Mouse (Mus musculus): ENCODE results near the gene Cntnap5c. TPM values are rescaled to one million over a fixed set of nuclear protein-coding genes. Genes with fewer than 3 reads are reported as not detected.

Cntnap5c gene
- polyA plus RNA-seq, 1 experiment = not detected

DNA sequence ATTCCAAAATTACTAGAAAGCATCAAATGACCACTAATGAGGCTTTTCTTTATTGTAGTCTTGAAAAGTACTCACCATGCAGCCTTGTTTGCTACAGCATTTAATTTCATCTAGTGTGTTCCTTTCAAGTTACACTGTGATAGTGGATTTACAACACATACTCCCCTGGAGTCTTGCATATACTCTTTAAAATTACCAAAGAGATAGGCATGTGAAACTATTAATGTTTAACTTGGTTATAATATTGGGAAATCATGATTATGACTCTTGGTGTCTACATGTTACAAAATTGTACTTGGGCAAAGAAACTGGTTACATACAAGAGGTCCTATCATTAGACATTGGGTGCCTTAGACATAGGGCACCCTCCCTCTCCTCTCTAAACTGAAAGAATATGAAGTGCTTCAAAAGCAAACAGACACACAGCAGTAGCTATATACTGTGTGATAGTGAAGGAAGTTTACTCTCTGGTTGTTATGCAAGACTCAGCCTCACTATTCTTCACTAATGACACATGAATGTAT is 142.5 kb downstream of the Cntnap5c start:
- Histone ChIP-seq H3K4me1 (ENCODE audit: control insufficient read depth, insufficient read depth, insufficient read length, low read length) (no peaks in the 10 kb centered on the region), H3K4me3 (ENCODE audit: low read depth, low read length) (no peak overlapping the region), H3K36me3 (ENCODE audit: control insufficient read depth, insufficient read depth, low read length) (no peaks in the 10 kb centered on the region), H3K27me3 (ENCODE audit: control insufficient read depth, insufficient read depth, low read length) (no peaks in the 10 kb centered on the region), H3K27ac (ENCODE audit: insufficient read depth, low read depth, low read length) (no peak overlapping the region)
- TF ChIP-seq CTCF (IDR thresholded peaks at IDR 0.05; ENCODE audit: extremely low read depth, insufficient read length, insufficient replicate concordance, low read depth, low read length) = no peak
- TF ChIP-seq POLR2A (IDR thresholded peaks at IDR 0.05; ENCODE audit: low read depth, low read length) = no peak

- Histone ChIP-seq H3K36me3 (ENCODE audit: control insufficient read depth, insufficient read depth, low read length) (no peaks in the 10 kb centered on the region), H3K27ac (ENCODE audit: insufficient read depth, low read depth, low read length) (no peak overlapping the region), H3K27me3 (ENCODE audit: control insufficient read depth, insufficient read depth, low read length) (no peaks in the 10 kb centered on the region), H3K4me1 (ENCODE audit: control insufficient read depth, insufficient read depth, insufficient read length, low read length) (no peaks in the 10 kb centered on the region), H3K4me3 (ENCODE audit: low read depth, low read length) (no peak overlapping the region)
- 50% methylated on average over 3 of the region's 3 CpGs for WGBS
- TF ChIP-seq POLR2A (IDR thresholded peaks at IDR 0.05; ENCODE audit: low read depth, low read length) = no peak
- no peak for TF ChIP-seq CTCF (IDR thresholded peaks at IDR 0.05; ENCODE audit: extremely low read depth, insufficient read length, insufficient replicate concordance, low read depth, low read length)
Measured at GRCm38 (mm10) chr17:57984230-57984629, 214.9 kb downstream of the Cntnap5c start.

DNA sequence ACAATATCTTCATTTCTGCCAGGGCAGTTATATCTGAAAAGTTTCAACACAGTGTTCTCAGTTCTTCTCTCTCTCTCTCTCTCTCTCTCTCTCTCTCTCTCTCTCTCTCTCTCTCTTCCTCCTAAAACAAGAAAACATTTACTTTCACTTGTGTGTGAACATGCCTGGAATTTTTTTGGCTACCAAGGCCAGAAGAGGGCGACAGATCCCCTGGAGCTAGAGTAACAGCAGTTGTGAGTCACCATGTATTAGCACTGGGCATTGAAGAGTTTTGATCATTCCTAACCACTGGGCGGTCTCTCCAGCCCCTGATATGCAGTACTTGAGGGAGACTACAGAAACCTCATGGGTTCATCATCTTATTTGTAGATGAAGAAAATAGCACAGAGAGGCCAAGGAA is 219.1 kb downstream of the Cntnap5c start:
- Histone ChIP-seq H3K36me3 (ENCODE audit: control insufficient read depth, insufficient read depth, low read length) (no peaks in the 10 kb centered on the region), H3K4me3 (ENCODE audit: low read depth, low read length) (no peak overlapping the region)
- 41% methylated on average over 2 of the region's 2 CpGs for WGBS

GRCm38 (mm10) chr17:57996461-57996860 is 227.1 kb downstream of the Cntnap5c start:
- Histone ChIP-seq H3K27me3 (ENCODE audit: control insufficient read depth, insufficient read depth, low read length) (no peaks in the 10 kb centered on the region), H3K4me3 (ENCODE audit: low read depth, low read length) (no peak overlapping the region), H3K36me3 (ENCODE audit: control insufficient read depth, insufficient read depth, low read length) (no peaks in the 10 kb centered on the region), H3K4me1 (ENCODE audit: control insufficient read depth, insufficient read depth, insufficient read length, low read length) (no peaks in the 10 kb centered on the region), H3K27ac (ENCODE audit: insufficient read depth, low read depth, low read length) (no peak overlapping the region)
- WGBS = 65% methylated on average over 1 of the region's 1 CpGs
- TF ChIP-seq POLR2A (IDR thresholded peaks at IDR 0.05; ENCODE audit: low read depth, low read length) = no peak
- TF ChIP-seq CTCF (IDR thresholded peaks at IDR 0.05; ENCODE audit: extremely low read depth, insufficient read length, insufficient replicate concordance, low read depth, low read length) = no peak

More for the DNA sequence above, 219.1 kb downstream of the Cntnap5c start:
- Histone ChIP-seq H3K27ac (ENCODE audit: insufficient read depth, low read depth, low read length) (no peak overlapping the region), H3K27me3 (ENCODE audit: control insufficient read depth, insufficient read depth, low read length) (no peaks in the 10 kb centered on the region), H3K4me1 (ENCODE audit: control insufficient read depth, insufficient read depth, insufficient read length, low read length) (no peaks in the 10 kb centered on the region)
- no peak for TF ChIP-seq CTCF (IDR thresholded peaks at IDR 0.05; ENCODE audit: extremely low read depth, insufficient read length, insufficient replicate concordance, low read depth, low read length)
- no peak for TF ChIP-seq POLR2A (IDR thresholded peaks at IDR 0.05; ENCODE audit: low read depth, low read length)

DNA sequence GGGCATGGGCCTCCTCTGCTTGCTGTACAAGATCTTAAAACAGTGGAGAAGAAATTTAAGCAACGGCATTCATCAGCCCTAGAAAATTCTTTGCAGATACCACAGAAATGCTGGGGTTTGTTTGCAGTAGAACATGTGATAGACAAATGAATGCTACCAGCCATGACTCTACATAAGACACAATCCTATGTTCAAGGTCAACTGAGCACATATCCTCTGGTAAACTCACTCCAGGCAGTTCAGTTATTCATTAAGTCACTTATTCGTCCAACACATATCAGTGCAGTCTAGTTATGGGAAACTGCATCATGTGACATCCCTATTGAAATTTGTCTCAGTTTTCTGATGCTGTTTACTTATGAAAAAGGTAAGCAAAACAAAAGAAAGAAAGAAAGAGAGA is 229.7 kb downstream of the Cntnap5c start:
- Histone ChIP-seq H3K36me3 (ENCODE audit: control insufficient read depth, insufficient read depth, low read length) (no peaks in the 10 kb centered on the region), H3K27ac (ENCODE audit: insufficient read depth, low read depth, low read length) (no peak overlapping the region), H3K4me3 (ENCODE audit: low read depth, low read length) (no peak overlapping the region), H3K4me1 (ENCODE audit: control insufficient read depth, insufficient read depth, insufficient read length, low read length) (no peaks in the 10 kb centered on the region), H3K27me3 (ENCODE audit: control insufficient read depth, insufficient read depth, low read length) (no peaks in the 10 kb centered on the region)
- TF ChIP-seq CTCF (IDR thresholded peaks at IDR 0.05; ENCODE audit: extremely low read depth, insufficient read length, insufficient replicate concordance, low read depth, low read length) (no peak), POLR2A (IDR thresholded peaks at IDR 0.05; ENCODE audit: low read depth, low read length) (no peak)
- 70% methylated on average over 2 of the region's 2 CpGs for WGBS

DNA sequence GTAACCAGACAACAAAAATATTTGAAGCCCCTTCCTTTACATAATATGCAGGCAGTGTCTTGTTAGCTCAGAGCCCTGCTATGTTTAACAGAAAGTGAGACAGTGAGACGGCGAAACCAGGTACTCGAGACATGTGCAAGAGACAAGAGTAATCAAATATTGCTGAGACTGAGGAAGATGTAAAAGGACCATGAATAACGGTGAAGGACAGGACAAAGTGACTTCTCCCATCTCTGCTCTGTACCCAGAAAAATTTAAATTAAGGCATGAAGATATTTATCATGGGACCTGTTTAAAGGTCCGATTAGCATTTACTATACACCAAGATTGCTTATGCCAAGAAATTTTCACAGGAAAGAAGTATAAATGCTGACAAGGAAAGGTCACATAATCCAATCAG is 233.5 kb downstream of the Cntnap5c start:
- no peak for TF ChIP-seq POLR2A (IDR thresholded peaks at IDR 0.05; ENCODE audit: low read depth, low read length)
- no peak for TF ChIP-seq CTCF (IDR thresholded peaks at IDR 0.05; ENCODE audit: extremely low read depth, insufficient read length, insufficient replicate concordance, low read depth, low read length)
- Histone ChIP-seq H3K27me3 (ENCODE audit: control insufficient read depth, insufficient read depth, low read length) (no peaks in the 10 kb centered on the region), H3K4me3 (ENCODE audit: low read depth, low read length) (no peak overlapping the region), H3K36me3 (ENCODE audit: control insufficient read depth, insufficient read depth, low read length) (no peaks in the 10 kb centered on the region), H3K27ac (ENCODE audit: insufficient read depth, low read depth, low read length) (no peak overlapping the region), H3K4me1 (ENCODE audit: control insufficient read depth, insufficient read depth, insufficient read length, low read length) (no peaks in the 10 kb centered on the region)
- WGBS = 80% methylated on average over 5 of the region's 5 CpGs

GRCm38 (mm10) chr17:58003322-58003721 is 234.0 kb downstream of the Cntnap5c start:
- 89% methylated on average over 1 of the region's 1 CpGs for WGBS
- TF ChIP-seq CTCF (IDR thresholded peaks at IDR 0.05; ENCODE audit: extremely low read depth, insufficient read length, insufficient replicate concordance, low read depth, low read length) = no peak
- no peak overlapping the region for H3K27ac ChIP-seq (ENCODE audit: insufficient read depth, low read depth, low read length)
- H3K27me3 ChIP-seq (ENCODE audit: control insufficient read depth, insufficient read depth, low read length) = no peaks in the 10 kb centered on the region
- no peaks in the 10 kb centered on the region for H3K36me3 ChIP-seq (ENCODE audit: control insufficient read depth, insufficient read depth, low read length)
- no peak overlapping the region for H3K4me3 ChIP-seq (ENCODE audit: low read depth, low read length)
- no peaks in the 10 kb centered on the region for H3K4me1 ChIP-seq (ENCODE audit: control insufficient read depth, insufficient read depth, insufficient read length, low read length)

GRCm38 (mm10) chr17:58004491-58004890 is 235.1 kb downstream of the Cntnap5c start:
- WGBS = 61% methylated on average over 2 of the region's 2 CpGs
- no peak overlapping the region for H3K27ac ChIP-seq (ENCODE audit: insufficient read depth, low read depth, low read length)
- no peaks in the 10 kb centered on the region for H3K36me3 ChIP-seq (ENCODE audit: control insufficient read depth, insufficient read depth, low read length)
- TF ChIP-seq POLR2A (IDR thresholded peaks at IDR 0.05; ENCODE audit: low read depth, low read length) (no peak), CTCF (IDR thresholded peaks at IDR 0.05; ENCODE audit: extremely low read depth, insufficient read length, insufficient replicate concordance, low read depth, low read length) (no peak)
- no peak overlapping the region for H3K4me3 ChIP-seq (ENCODE audit: low read depth, low read length)
- H3K4me1 ChIP-seq (ENCODE audit: control insufficient read depth, insufficient read depth, insufficient read length, low read length) = no peaks in the 10 kb centered on the region
- H3K27me3 ChIP-seq (ENCODE audit: control insufficient read depth, insufficient read depth, low read length) = no peaks in the 10 kb centered on the region

Data from small intestine, adult 2 months (tissue).